Mouse (Mus musculus) B cell, adult 2 months (primary cell): ENCODE results near the gene Uspl1.

ENCODE experiments used
- DNase-seq, 2 experiments: peaks; one replicate each; pipeline ENCODE4 v3.0.0; 2022

Gene Uspl1

DNA sequence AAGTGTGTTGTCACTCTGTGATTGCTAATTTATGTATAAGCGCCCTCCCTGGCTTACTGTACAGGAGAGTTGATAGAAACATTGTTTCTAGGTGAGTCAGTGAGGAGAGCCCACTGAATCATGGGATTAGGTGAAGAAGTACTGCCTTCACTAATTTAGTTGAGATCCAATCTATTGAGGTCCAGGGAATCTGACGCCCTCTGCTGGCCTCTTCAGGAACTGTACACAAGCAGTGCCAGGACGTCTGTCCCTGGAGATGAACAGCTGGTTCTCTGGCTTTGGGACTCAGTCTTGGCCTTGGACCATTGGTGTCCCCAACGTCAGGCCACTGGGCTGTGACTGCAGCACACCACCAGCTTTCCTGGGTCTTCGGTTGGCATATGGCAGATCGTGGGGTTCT is 77.7 kb downstream of the Uspl1 start:
- peak; percentile 67 to 71 for DNase-seq

DNA sequence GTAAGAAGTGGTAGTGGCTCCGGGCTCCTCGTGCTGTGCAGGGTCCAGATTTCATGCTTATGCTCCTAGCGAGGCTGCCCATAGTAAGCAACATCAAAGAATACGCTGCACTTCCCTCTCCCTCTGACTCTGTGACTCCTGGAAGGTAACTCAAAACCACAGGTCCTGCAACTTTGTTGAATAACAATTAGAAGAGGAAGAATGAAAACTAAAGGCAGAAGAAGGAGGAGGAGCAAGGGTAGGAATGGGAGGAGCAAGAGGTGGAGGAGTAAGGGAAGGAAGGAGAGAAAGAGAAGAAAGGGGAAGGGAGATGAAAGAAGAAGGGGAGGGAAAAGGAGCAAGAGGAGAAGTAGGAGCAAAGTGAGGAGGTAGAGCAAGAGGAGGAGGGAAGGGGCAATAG is 80.3 kb downstream of the Uspl1 start, which contains the start of gene Alox5ap:
Alox5ap (plus strand) TSS at position 363 of the 400 bp plus-strand sequence.
- DNase-seq, result no peak

DNA sequence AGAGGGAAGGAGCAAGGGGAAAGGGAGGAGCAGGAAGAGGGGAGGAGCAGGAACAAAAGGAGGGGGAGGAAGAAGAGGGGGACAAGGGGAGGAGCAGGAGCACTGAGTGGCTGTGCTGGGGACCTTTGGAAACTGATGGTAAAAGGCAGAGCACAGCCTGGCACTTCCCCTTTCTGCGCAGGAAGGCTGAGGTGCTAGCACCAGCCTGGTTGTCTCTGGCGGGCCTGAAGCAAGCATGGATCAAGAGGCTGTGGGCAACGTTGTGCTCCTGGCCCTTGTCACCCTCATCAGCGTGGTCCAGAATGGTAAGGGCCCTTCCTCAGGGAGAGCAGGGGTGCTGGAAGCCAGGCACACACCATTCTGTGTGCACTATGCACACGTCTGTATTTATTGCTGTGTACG is 80.7 kb downstream of the Uspl1 start:
- DNase-seq, result peak; percentile 61 to 65
